8 mouse cellular contexts compared by ENCODE assay signal in the genomic region with DNA sequence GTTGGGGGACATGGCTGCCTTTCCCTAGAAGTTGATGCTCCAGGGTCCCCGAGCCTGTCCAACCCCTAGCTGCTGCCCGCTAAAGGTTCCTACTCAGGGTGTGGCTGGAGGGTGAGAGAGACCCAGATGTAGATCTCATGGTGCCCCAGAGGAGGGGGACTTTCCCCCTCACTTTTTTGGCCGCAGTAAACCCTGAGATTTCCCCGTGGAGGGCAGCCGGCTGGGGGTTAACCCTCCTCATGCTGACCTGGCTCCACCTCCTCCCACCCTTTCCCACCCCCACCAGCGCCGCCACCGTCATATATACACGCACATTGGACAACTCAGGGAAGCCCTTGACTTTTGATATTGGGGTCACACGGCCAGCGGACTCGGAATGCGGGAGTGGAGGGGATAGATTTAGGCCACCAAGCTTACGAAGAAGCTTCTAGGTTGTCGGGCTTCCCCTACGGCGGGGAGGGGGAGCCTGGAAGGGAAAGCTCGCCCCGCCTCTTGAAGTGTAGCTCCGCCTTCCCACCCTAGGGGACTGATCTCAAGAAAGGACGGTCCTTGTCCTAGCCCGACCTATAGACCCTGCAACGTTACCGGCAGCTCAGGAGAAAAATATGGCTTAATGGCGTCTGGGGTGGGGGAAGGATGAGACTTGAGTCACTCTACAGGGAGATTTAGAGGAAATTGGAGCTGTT. TPM values are rescaled to one million over a fixed set of nuclear protein-coding genes. Genes with fewer than 3 reads are reported as not detected.
DNase-seq lines count a peak whose midpoint lies in the region; ATAC-seq lines count a peak whose summit lies in the region.

No protein-coding gene starts in this region.

- H3K4me3 ChIP-seq in hindbrain, embryonic 16.5 days (ENCODE audit: low read length) = peak overlapping the region; percentile 35
- H3K4me3 ChIP-seq in liver, embryonic 12.5 days = peak overlapping the region; percentile 75

- no peaks in the 10 kb centered on the region for H3K9me3 ChIP-seq in hindbrain, embryonic 16.5 days (ENCODE audit: control insufficient read depth, low read length)
- H3K9me3 ChIP-seq in liver, embryonic 12.5 days (replicated peaks) = no peaks in the 10 kb centered on the region

- ATAC-seq in hindbrain, embryonic 16.5 days = peak; percentile 15; the same call in 1 of the 2 replicates
- ATAC-seq in liver, embryonic 12.5 days = peak; percentile 70

- peaks cover 9% of the 10 kb centered on the region for H3K27me3 ChIP-seq in hindbrain, embryonic 16.5 days (replicated peaks; ENCODE audit: control insufficient read depth, insufficient read depth, low read length)
- no peaks in the 10 kb centered on the region; the same call in 1 of the 2 replicates for H3K27me3 ChIP-seq in liver, embryonic 12.5 days (replicated peaks)

- H3K9ac ChIP-seq in hindbrain, embryonic 16.5 days (ENCODE audit: low read depth, low read length) = peak overlapping the region; percentile 58; the same call in 1 of the 2 replicates
- H3K9ac ChIP-seq in liver, embryonic 12.5 days = peak overlapping the region; percentile 80

- H3K36me3 ChIP-seq in hindbrain, embryonic 16.5 days (ENCODE audit: control insufficient read depth, insufficient read depth, low read length) = no peaks in the 10 kb centered on the region
- H3K36me3 ChIP-seq in liver, embryonic 12.5 days = peaks cover 23% of the 10 kb centered on the region

- DNase-seq in layer of hippocampus, postnatal 10 days (ENCODE audit: low spot score in 2 of 2) = peak; percentile 40 to 48
- no peak for DNase-seq in layer of hippocampus, adult 8-10 months (ENCODE audit: low spot score in 2 of 2)
- DNase-seq in cerebellum, adult 9-11 months = peak; percentile 57
- DNase-seq in gastrocnemius, adult 8-10 months (ENCODE audit: low spot score in 2 of 2) = peak; percentile 74 to 78
- DNase-seq in naive thymus-derived CD4-positive, alpha-beta T cell, adult 2 months (ENCODE audit: low read depth) = peak; percentile 87
- DNase-seq in testis, postnatal 10 days (ENCODE audit: low spot score) = peak; percentile 86

- under 1% methylated on average over 25 of the region's 25 CpGs for WGBS in hindbrain, embryonic 16.5 days
- WGBS in liver, embryonic 12.5 days (ENCODE audit: insufficient replicate concordance) = under 1% methylated on average over 25 of the region's 25 CpGs

- peak overlapping the region; percentile 56 for H3K4me2 ChIP-seq in hindbrain, embryonic 16.5 days (ENCODE audit: low read length)
- H3K4me2 ChIP-seq in liver, embryonic 12.5 days = peak overlapping the region; percentile 97

- H3K27ac ChIP-seq in hindbrain, embryonic 16.5 days (ENCODE audit: low read depth, low read length) = peak overlapping the region; percentile 67
- peak overlapping the region; percentile 91 for H3K27ac ChIP-seq in liver, embryonic 12.5 days

- peaks cover 8% of the 10 kb centered on the region for H3K4me1 ChIP-seq in hindbrain, embryonic 16.5 days (ENCODE audit: control insufficient read depth, insufficient read depth, low read depth, low read length)
- peaks cover 32% of the 10 kb centered on the region for H3K4me1 ChIP-seq in liver, embryonic 12.5 days

RNA-seq across cellular contexts. Expression of a gene that starts 0.9 kb away (rescaled TPM):
- 1 to 10 TPM; 6.9 to 7.1 TPM for total RNA-seq in layer of hippocampus, postnatal 10 days (2021)
- total RNA-seq in layer of hippocampus, adult 8-10 months (2022) = 10 to 100 TPM in 3 of 4 experiments, 1 to 10 TPM in 1; 10.0 to 13.6 (median 11.3) TPM
- total RNA-seq in gastrocnemius, adult 8-10 months (2022) = 10 to 100 TPM; 14.1 to 15.3 (median 14.2) TPM
- 6.0 and 8.0 TPM in 2 replicates for polyA plus RNA-seq in hindbrain, embryonic 16.5 days (2015; fragmentation: Nextera tagmentation; extraction: Ambion mirVana)
- 19.2 and 19.4 TPM in 2 replicates for polyA plus RNA-seq in liver, embryonic 12.5 days (2016; fragmentation: Nextera tagmentation; extraction: Ambion mirVana)

RNA-seq across cellular contexts. Expression of a gene that starts 22.7 kb away (rescaled TPM):
- total RNA-seq in layer of hippocampus, postnatal 10 days (2021) = 100 to 1,000 TPM; 263 to 291 TPM
- 100 to 1,000 TPM; 293 to 333 (median 304) TPM for total RNA-seq in layer of hippocampus, adult 8-10 months (2022)
- 10 to 100 TPM; 25.5 to 45.5 (median 36.3) TPM for total RNA-seq in gastrocnemius, adult 8-10 months (2022)
- 109 and 125 TPM in 2 replicates for polyA plus RNA-seq in hindbrain, embryonic 16.5 days (2015; fragmentation: Nextera tagmentation; extraction: Ambion mirVana)
- 22.8 and 26.5 TPM in 2 replicates for polyA plus RNA-seq in liver, embryonic 12.5 days (2016; fragmentation: Nextera tagmentation; extraction: Ambion mirVana)

RNA-seq across cellular contexts. Expression of a gene that starts 23.0 kb away (rescaled TPM):
- 1 to 10 TPM; 4.0 to 5.5 TPM for total RNA-seq in layer of hippocampus, postnatal 10 days (2021)
- total RNA-seq in layer of hippocampus, adult 8-10 months (2022) = 1 to 10 TPM; 5.8 to 8.1 (median 7.6) TPM
- 1 to 10 TPM; 2.0 to 2.6 (median 2.3) TPM for total RNA-seq in gastrocnemius, adult 8-10 months (2022)
- 2.9 and 3.9 TPM in 2 replicates for polyA plus RNA-seq in hindbrain, embryonic 16.5 days (2015; fragmentation: Nextera tagmentation; extraction: Ambion mirVana)
- 7.0 and 8.0 TPM in 2 replicates for polyA plus RNA-seq in liver, embryonic 12.5 days (2016; fragmentation: Nextera tagmentation; extraction: Ambion mirVana)

RNA-seq across cellular contexts. Expression of a gene that starts 24.7 kb away (rescaled TPM):
- 10 to 100 TPM; 32.3 to 36.2 TPM for total RNA-seq in layer of hippocampus, postnatal 10 days (2021)
- total RNA-seq in layer of hippocampus, adult 8-10 months (2022) = 10 to 100 TPM; 45.3 to 51.6 (median 49.0) TPM
- 1 to 10 TPM; 2.1 to 3.6 (median 2.8) TPM for total RNA-seq in gastrocnemius, adult 8-10 months (2022)
- 2.2 and 3.2 TPM in 2 replicates for polyA plus RNA-seq in hindbrain, embryonic 16.5 days (2015; fragmentation: Nextera tagmentation; extraction: Ambion mirVana)
- polyA plus RNA-seq in liver, embryonic 12.5 days (2016; fragmentation: Nextera tagmentation; extraction: Ambion mirVana) = 2.6 and 3.4 TPM in 2 replicates

Comparison
In these comparisons a context has a peak if more than half of its experiments do, and no peak if none do; other contexts are left out.
1. DNase-seq: peak in layer of hippocampus, postnatal 10 days (2 of 2), cerebellum, adult 9-11 months (single experiment), gastrocnemius, adult 8-10 months (2 of 2), naive thymus-derived CD4-positive, alpha-beta T cell, adult 2 months (single experiment) and testis, postnatal 10 days (single experiment); none in layer of hippocampus, adult 8-10 months (0 of 2).
2. RNA of a gene that starts 22.7 kb away (total RNA-seq): 293 to 333 TPM in layer of hippocampus, adult 8-10 months and 263 to 291 TPM in layer of hippocampus, postnatal 10 days; 25.5 to 45.5 TPM in gastrocnemius, adult 8-10 months; every median in the first group is over 4 times any median in the second.